Mouse (Mus musculus) forebrain, embryonic 11.5 days (tissue): ENCODE results near the gene Ankrd39. TPM values are rescaled to one million over a fixed set of nuclear protein-coding genes. Genes with fewer than 3 reads are reported as not detected.

Source experiments
- ATAC-seq: fragments of 200-750 bp; cut with Nextera tagmentation; replicated peaks from 2 replicates; pipeline ENCODE4 v1.8.0; 2017; ENCODE audit warnings: moderate TSS enrichment; ENCODE audit not compliant: low FRiP score
- DNase-seq: peaks from one replicate; pipeline ENCODE4 v3.0.0-alpha.2; 2017; ENCODE audit warnings: low spot score
- H3K27ac ChIP-seq: fragments of 300-500 bp; sonication (generic); 2 replicates; pipeline ENCODE4 v1.5.1; 2014; ENCODE audit warnings: low read depth, low read length
- H3K27me3 ChIP-seq: fragments of 300-500 bp; sonication (generic); 2 replicates; pipeline ENCODE4 v1.6.1; 2014; ENCODE audit warnings: mild to moderate bottlenecking, low read length, mixed read lengths; ENCODE audit not compliant: control insufficient read depth, insufficient read depth
- H3K36me3 ChIP-seq: fragments of 300-500 bp; sonication (generic); 2 replicates; pipeline ENCODE4 v1.6.1; 2014; ENCODE audit warnings: mild to moderate bottlenecking, low read length, moderate library complexity, mixed read lengths; ENCODE audit not compliant: control insufficient read depth, insufficient read depth
- H3K4me1 ChIP-seq: fragments of 300-500 bp; sonication (generic); replicated peaks from 2 replicates; pipeline ENCODE4 v1.6.1; 2014; ENCODE audit warnings: low read length, mixed read lengths; ENCODE audit not compliant: control insufficient read depth, insufficient read depth
- H3K4me2 ChIP-seq: fragments of 300-500 bp; sonication (generic); 2 replicates; pipeline ENCODE4 v1.6.1; 2014; ENCODE audit warnings: low read depth, mild to moderate bottlenecking, low read length, moderate library complexity, mixed read lengths; ENCODE audit not compliant: severe bottlenecking
- H3K4me3 ChIP-seq: fragments of 300-500 bp; sonication (generic); 2 replicates; pipeline ENCODE4 v1.5.1; 2014; ENCODE audit warnings: low read depth, low read length
- H3K9ac ChIP-seq: fragments of 300-500 bp; sonication (generic); 2 replicates; pipeline ENCODE4 v1.6.1; 2014; ENCODE audit warnings: low read length
- H3K9me3 ChIP-seq: fragments of 300-500 bp; sonication (generic); 2 replicates; pipeline ENCODE4 v1.6.1; 2016; ENCODE audit warnings: low read length, mixed read lengths; ENCODE audit not compliant: control insufficient read depth
- WGBS: fragments of 180-500 bp; shearing (Covaris S2); extraction: QIAGEN DNeasy Blood & Tissue Kit; methylation state at CpG from one replicate; pipeline ENCODE4 v1.1.7; 2014; 5-methylcytosine and 5-hydroxymethylcytosine counted together
- polyA plus RNA-seq: library from polyadenylated mRNA; unstranded; fragments of >200 nt; fragmentation: Nextera tagmentation; extraction: Ambion mirVana; gene quantifications from 2 replicates; pipeline ENCODE4 v1.2.1, GENCODE M21; 2014

Gene Ankrd39
- polyA plus RNA-seq, 1 experiment from 2014 or later = 18.7 TPM

GRCm38 (mm10) chr1:36567818-36568603 lies 20.8 kb upstream of the Ankrd39 start:
- Histone ChIP-seq H3K4me2 (no peak overlapping the region), H3K4me1 (no peaks in the 10 kb centered on the region), H3K27me3 (no peaks in the 10 kb centered on the region), H3K9me3 (no peaks in the 10 kb centered on the region), H3K27ac (no peak overlapping the region), H3K36me3 (no peaks in the 10 kb centered on the region), H3K4me3 (no peak overlapping the region), H3K9ac (no peak overlapping the region)
- ATAC-seq (no peak), DNase-seq (no peak)
- 44% methylated on average over 21 of the region's 21 CpGs for WGBS

- no peak overlapping the region for H3K4me3 ChIP-seq
- no peak overlapping the region for H3K27ac ChIP-seq
- no peaks in the 10 kb centered on the region for H3K36me3 ChIP-seq
- no peak overlapping the region for H3K4me2 ChIP-seq
- no peak for ATAC-seq
- no peaks in the 10 kb centered on the region for H3K4me1 ChIP-seq
- no peak overlapping the region for H3K9ac ChIP-seq
- DNase-seq = no peak
- no peaks in the 10 kb centered on the region for H3K9me3 ChIP-seq
- H3K27me3 ChIP-seq = no peaks in the 10 kb centered on the region
- 8% methylated on average over 2 of the region's 2 CpGs for WGBS
Observed at GRCm38 (mm10) chr1:36566425-36566824, 19.2 kb upstream of the Ankrd39 start.

GRCm38 (mm10) chr1:36564101-36564500 lies 16.9 kb upstream of the Ankrd39 start:
- no peak overlapping the region for H3K27ac ChIP-seq
- 82% methylated on average over 6 of the region's 6 CpGs for WGBS
- H3K36me3 ChIP-seq = no peaks in the 10 kb centered on the region
- DNase-seq (no peak), ATAC-seq (no peak)
- H3K4me1 ChIP-seq = peaks cover under 1% of the 10 kb centered on the region
- H3K9me3 ChIP-seq = no peaks in the 10 kb centered on the region
- no peak overlapping the region for H3K4me2 ChIP-seq
- no peaks in the 10 kb centered on the region for H3K27me3 ChIP-seq
- no peak overlapping the region for H3K9ac ChIP-seq
- no peak overlapping the region for H3K4me3 ChIP-seq

GRCm38 (mm10) chr1:36563632-36564031 lies 16.4 kb upstream of the Ankrd39 start:
- no peaks in the 10 kb centered on the region; the same call in 1 of the 2 replicates for H3K27me3 ChIP-seq
- H3K9me3 ChIP-seq = no peaks in the 10 kb centered on the region
- H3K27ac ChIP-seq = no peak overlapping the region
- no peak overlapping the region for H3K9ac ChIP-seq
- H3K36me3 ChIP-seq = no peaks in the 10 kb centered on the region
- ATAC-seq (no peak), DNase-seq (no peak)
- peaks cover 5% of the 10 kb centered on the region for H3K4me1 ChIP-seq
- no peak overlapping the region for H3K4me2 ChIP-seq
- H3K4me3 ChIP-seq = no peak overlapping the region
- 76% methylated on average over 4 of the region's 4 CpGs for WGBS

- ATAC-seq = no peak
- Histone ChIP-seq H3K4me3 (no peak overlapping the region), H3K9ac (no peak overlapping the region), H3K9me3 (no peaks in the 10 kb centered on the region), H3K27me3 (no peaks in the 10 kb centered on the region; the same call in 1 of the 2 replicates), H3K36me3 (no peaks in the 10 kb centered on the region), H3K27ac (no peak overlapping the region), H3K4me2 (no peak overlapping the region), H3K4me1 (peaks cover 7% of the 10 kb centered on the region)
- WGBS = 82% methylated on average over 2 of the region's 2 CpGs
- no peak for DNase-seq
Observed at GRCm38 (mm10) chr1:36563197-36563596, 16.0 kb upstream of the Ankrd39 start.

GRCm38 (mm10) chr1:36562388-36562787 lies 15.1 kb upstream of the Ankrd39 start:
- Histone ChIP-seq H3K27me3 (no peaks in the 10 kb centered on the region; the same call in 1 of the 2 replicates), H3K36me3 (no peaks in the 10 kb centered on the region), H3K4me2 (no peak overlapping the region), H3K9ac (no peak overlapping the region), H3K4me1 (peaks cover 7% of the 10 kb centered on the region), H3K9me3 (no peaks in the 10 kb centered on the region), H3K4me3 (no peak overlapping the region), H3K27ac (no peak overlapping the region)
- ATAC-seq = no peak
- DNase-seq = no peak
- 77% methylated on average over 4 of the region's 4 CpGs for WGBS

GRCm38 (mm10) chr1:36560903-36561302 lies 13.7 kb upstream of the Ankrd39 start:
- WGBS = 72% methylated on average over 6 of the region's 6 CpGs
- Histone ChIP-seq H3K4me2 (no peak overlapping the region), H3K4me1 (peaks cover 7% of the 10 kb centered on the region), H3K27ac (no peak overlapping the region), H3K36me3 (no peaks in the 10 kb centered on the region), H3K9ac (no peak overlapping the region), H3K4me3 (no peak overlapping the region), H3K27me3 (no peaks in the 10 kb centered on the region; the same call in 1 of the 2 replicates), H3K9me3 (no peaks in the 10 kb centered on the region)
- DNase-seq (no peak), ATAC-seq (no peak)

GRCm38 (mm10) chr1:36559888-36560287 lies 12.6 kb upstream of the Ankrd39 start:
- H3K27me3 ChIP-seq = no peaks in the 10 kb centered on the region; the same call in 1 of the 2 replicates
- ATAC-seq (no peak), DNase-seq (no peak)
- H3K27ac ChIP-seq = no peak overlapping the region
- peaks cover 15% of the 10 kb centered on the region for H3K4me1 ChIP-seq
- H3K36me3 ChIP-seq = no peaks in the 10 kb centered on the region
- no peak overlapping the region for H3K4me2 ChIP-seq
- no peak overlapping the region for H3K9ac ChIP-seq
- 72% methylated on average over 5 of the region's 5 CpGs for WGBS
- no peak overlapping the region for H3K4me3 ChIP-seq
- no peaks in the 10 kb centered on the region for H3K9me3 ChIP-seq

- H3K9me3 ChIP-seq = no peaks in the 10 kb centered on the region
- ATAC-seq (no peak), DNase-seq (no peak)
- peak overlapping the region; percentile 98; the same call in 1 of the 2 replicates for H3K9ac ChIP-seq
- H3K36me3 ChIP-seq = no peaks in the 10 kb centered on the region
- H3K4me3 ChIP-seq = no peak overlapping the region
- 8% methylated on average over 4 of the region's 4 CpGs for WGBS
- H3K4me2 ChIP-seq = peak overlapping the region; percentile 99; the same call in 1 of the 2 replicates
- H3K27me3 ChIP-seq = no peaks in the 10 kb centered on the region; the same call in 1 of the 2 replicates
- H3K27ac ChIP-seq = no peak overlapping the region
- H3K4me1 ChIP-seq = peaks cover 16% of the 10 kb centered on the region
Observed at GRCm38 (mm10) chr1:36559256-36559655, 12.0 kb upstream of the Ankrd39 start.
